Mouse (Mus musculus): ENCODE measurements around the gene Ilkap.

GRCm38 (mm10) chr1:91420601-91421065 is 22.0 kb upstream of the Ilkap start:
- TF ChIP-seq POLR2A (IDR thresholded peaks at IDR 0.05; ENCODE audit: borderline replicate concordance, extremely low read depth, insufficient read depth, insufficient read length, poor library complexity, severe bottlenecking) (no peak), CTCF (IDR thresholded peaks at IDR 0.05; ENCODE audit: borderline replicate concordance, extremely low read depth, insufficient read depth, insufficient read length) (no peak)

All from brain, embryonic 14.5 days (tissue).